Mouse (Mus musculus): ENCODE results near the gene Cnn1. TPM values are rescaled to one million over a fixed set of nuclear protein-coding genes. Genes with fewer than 3 reads are reported as not detected.

The Cnn1 gene
- total RNA-seq (2014; rRNA removed): 0.24 TPM in 1 of 2 replicates, not detected in the other
- 0.24 and 0.86 TPM in 2 replicates for polyA plus RNA-seq (2015; fragmentation: Nextera tagmentation; extraction: Ambion mirVana)

- 10% methylated on average over 14 of the region's 14 CpGs for WGBS
- Histone ChIP-seq H3K27ac (ENCODE audit: low read depth, low read length) (no peak within 1 kb of the TSS), H3K9me3 (ENCODE audit: low read length) (no peaks in the 10 kb centered on the region), H3K27me3 (ENCODE audit: insufficient read depth, low read length) (peaks cover 22% of the 10 kb centered on the region), H3K4me2 (ENCODE audit: low read depth) (no peak within 1 kb of the TSS), H3K4me1 (ENCODE audit: insufficient read depth) (no peaks in the 10 kb centered on the region), H3K4me3 (ENCODE audit: low read depth, low read length) (no peak within 1 kb of the TSS), H3K36me3 (ENCODE audit: insufficient read depth) (no peaks in the 10 kb centered on the region), H3K9ac (no peak within 1 kb of the TSS)
- no peak for TF ChIP-seq CTCF (IDR thresholded peaks at IDR 0.05; ENCODE audit: low read depth)
- ATAC-seq (0 out of 2 replicates have a peak, but pooled peaks have one; percentile 25), DNase-seq (no peak)
Observed at GRCm38 (mm10) chr9:22098993-22099696, at the start of gene Cnn1. Gene Cnn1 (plus strand): TSS chr9:22099216.

GRCm38 (mm10) chr9:22049315-22049714 is 49.7 kb upstream of the Cnn1 start:
- no peaks in the 10 kb centered on the region for H3K27me3 ChIP-seq (ENCODE audit: insufficient read depth, low read length)
- DNase-seq (no peak), ATAC-seq (no peak)
- H3K9me3 ChIP-seq (ENCODE audit: low read length): no peaks in the 10 kb centered on the region
- 37% methylated on average over 11 of the region's 11 CpGs for WGBS
- peak overlapping the region; percentile 95 for H3K27ac ChIP-seq (ENCODE audit: low read depth, low read length)
- peak overlapping the region; percentile 95 for H3K9ac ChIP-seq
- TF ChIP-seq CTCF (IDR thresholded peaks at IDR 0.05; ENCODE audit: low read depth): no peak
- peak overlapping the region; percentile 92 for H3K4me3 ChIP-seq (ENCODE audit: low read depth, low read length)
- H3K36me3 ChIP-seq (ENCODE audit: insufficient read depth): 0 out of 2 replicates have a peak, but pooled peaks cover 6% of the 10 kb centered on the region
- peaks cover 15% of the 10 kb centered on the region for H3K4me1 ChIP-seq (ENCODE audit: insufficient read depth)
- peak overlapping the region; percentile 79 for H3K4me2 ChIP-seq (ENCODE audit: low read depth)

- no peak for TF ChIP-seq CTCF (IDR thresholded peaks at IDR 0.05; ENCODE audit: low read depth)
- Histone ChIP-seq H3K4me1 (ENCODE audit: insufficient read depth) (peaks cover 19% of the 10 kb centered on the region), H3K4me3 (ENCODE audit: low read depth, low read length) (peak overlapping the region; percentile 92), H3K36me3 (ENCODE audit: insufficient read depth) (0 out of 2 replicates have a peak, but pooled peaks cover 6% of the 10 kb centered on the region), H3K27ac (ENCODE audit: low read depth, low read length) (peak overlapping the region; percentile 95), H3K9ac (peak overlapping the region; percentile 95), H3K9me3 (ENCODE audit: low read length) (no peaks in the 10 kb centered on the region), H3K4me2 (ENCODE audit: low read depth) (peak overlapping the region; percentile 79), H3K27me3 (ENCODE audit: insufficient read depth, low read length) (no peaks in the 10 kb centered on the region)
- ATAC-seq: no peak
- DNase-seq: peak; percentile 47
- WGBS: 14% methylated on average over 4 of the region's 4 CpGs
Observed at GRCm38 (mm10) chr9:22049721-22050270, 49.2 kb upstream of the Cnn1 start.

- Histone ChIP-seq H3K4me2 (ENCODE audit: low read depth) (peak overlapping the region; percentile 79), H3K4me3 (ENCODE audit: low read depth, low read length) (peak overlapping the region; percentile 92), H3K27ac (ENCODE audit: low read depth, low read length) (peak overlapping the region; percentile 95), H3K27me3 (ENCODE audit: insufficient read depth, low read length) (no peaks in the 10 kb centered on the region), H3K36me3 (ENCODE audit: insufficient read depth) (0 out of 2 replicates have a peak, but pooled peaks cover 6% of the 10 kb centered on the region), H3K9me3 (ENCODE audit: low read length) (no peaks in the 10 kb centered on the region), H3K9ac (peak overlapping the region; percentile 95), H3K4me1 (ENCODE audit: insufficient read depth) (peaks cover 19% of the 10 kb centered on the region)
- under 1% methylated on average over 28 of the region's 43 CpGs for WGBS
- no peak for TF ChIP-seq CTCF (IDR thresholded peaks at IDR 0.05; ENCODE audit: low read depth)
- DNase-seq (peak; percentile 77), ATAC-seq (peak; percentile 0; the same call in 1 of the 2 replicates)
Observed at GRCm38 (mm10) chr9:22050351-22050889, 48.6 kb upstream of the Cnn1 start.

GRCm38 (mm10) chr9:22051161-22051957 is 47.7 kb upstream of the Cnn1 start:
- ATAC-seq (peak; percentile 45), DNase-seq (peak; percentile 66)
- peak overlapping the region; percentile 95 for H3K27ac ChIP-seq (ENCODE audit: low read depth, low read length)
- H3K9me3 ChIP-seq (ENCODE audit: low read length): no peaks in the 10 kb centered on the region
- H3K4me1 ChIP-seq (ENCODE audit: insufficient read depth): peaks cover 19% of the 10 kb centered on the region
- H3K4me3 ChIP-seq (ENCODE audit: low read depth, low read length): peak overlapping the region; percentile 92
- H3K4me2 ChIP-seq (ENCODE audit: low read depth): peak overlapping the region; percentile 79
- no peaks in the 10 kb centered on the region for H3K27me3 ChIP-seq (ENCODE audit: insufficient read depth, low read length)
- under 1% methylated on average over 66 of the region's 67 CpGs for WGBS
- peak overlapping the region; percentile 95 for H3K9ac ChIP-seq
- no peak for TF ChIP-seq CTCF (IDR thresholded peaks at IDR 0.05; ENCODE audit: low read depth)
- 0 out of 2 replicates have a peak, but pooled peaks cover 4% of the 10 kb centered on the region for H3K36me3 ChIP-seq (ENCODE audit: insufficient read depth)

GRCm38 (mm10) chr9:22051958-22052254 is 47.1 kb upstream of the Cnn1 start, which contains the start of gene Elavl3:
Gene Elavl3 (minus strand): TSS chr9:22052023.
- peak within 1 kb of the TSS; percentile 95 for H3K9ac ChIP-seq
- ATAC-seq (peak; percentile 85), DNase-seq (peak; percentile 94)
- peak within 1 kb of the TSS; percentile 79 for H3K4me2 ChIP-seq (ENCODE audit: low read depth)
- no peaks in the 10 kb centered on the region for H3K27me3 ChIP-seq (ENCODE audit: insufficient read depth, low read length)
- H3K9me3 ChIP-seq (ENCODE audit: low read length): no peaks in the 10 kb centered on the region
- H3K4me3 ChIP-seq (ENCODE audit: low read depth, low read length): peak within 1 kb of the TSS; percentile 92
- peaks cover 19% of the 10 kb centered on the region for H3K4me1 ChIP-seq (ENCODE audit: insufficient read depth)
- 9% methylated on average over 20 of the region's 28 CpGs for WGBS
- peaks cover 6% of the 10 kb centered on the region for H3K36me3 ChIP-seq (ENCODE audit: insufficient read depth)
- peak within 1 kb of the TSS; percentile 95 for H3K27ac ChIP-seq (ENCODE audit: low read depth, low read length)
- TF ChIP-seq CTCF (IDR thresholded peaks at IDR 0.05; ENCODE audit: low read depth): peak; percentile 28; the same call in 1 of the 2 replicates

Measured in forebrain, postnatal 0 days (tissue).